Mouse (Mus musculus) bone marrow macrophage, adult 2 months (primary cell): ENCODE results near the gene Hist1h2ap. TPM values are rescaled to one million over a fixed set of nuclear protein-coding genes. Genes with fewer than 3 reads are reported as not detected.
"Not testable (repeated sequence)": the region's sequence is repeated elsewhere in the genome, so short reads cannot be mapped to it uniquely, and the experiment has no call there.

Experiments used
- H3K27ac ChIP-seq: 2 replicates; pipeline ENCODE4 v1.5.1; 2012; ENCODE audit warnings: low read depth, low read length; ENCODE audit not compliant: insufficient read depth
- H3K4me1 ChIP-seq: 2 replicates; pipeline ENCODE4 v1.6.1; 2012; ENCODE audit warnings: low read length; ENCODE audit not compliant: control insufficient read depth, insufficient read depth
- H3K4me3 ChIP-seq: 2 replicates; pipeline ENCODE4 v1.5.1; 2012; ENCODE audit warnings: mild to moderate bottlenecking, low read length, moderate library complexity; ENCODE audit not compliant: insufficient read depth
- CTCF ChIP-seq: IDR thresholded peaks from 2 replicates; pipeline ENCODE4 v1.5.1; 2012; ENCODE audit warnings: low read depth, mild to moderate bottlenecking, low read length, moderate library complexity
- POLR2A ChIP-seq: IDR thresholded peaks from 2 replicates; pipeline ENCODE4 v1.6.1; 2012; ENCODE audit warnings: mild to moderate bottlenecking, low read depth, low read length, borderline replicate concordance
- polyA plus RNA-seq: library from polyadenylated mRNA; stranded (reverse); fragments of >200 nt; gene quantifications from 2 replicates; pipeline ENCODE4 v1.2.4, GENCODE M21; 2012; ENCODE audit not compliant: missing spikeins, insufficient read depth, insufficient read length

Hist1h2ap gene
- 14.7 and 15.1 TPM in 2 replicates for polyA plus RNA-seq

GRCm38 (mm10) chr13:21833461-21833860, at the start of gene Hist1h2ap, which contains the start of gene Hist1h2br:
Gene Hist1h2ap (minus strand): TSS chr13:21833507.
Gene Hist1h2br (plus strand): TSS chr13:21833743.
- not testable (repeated sequence) for H3K27ac ChIP-seq

DNA sequence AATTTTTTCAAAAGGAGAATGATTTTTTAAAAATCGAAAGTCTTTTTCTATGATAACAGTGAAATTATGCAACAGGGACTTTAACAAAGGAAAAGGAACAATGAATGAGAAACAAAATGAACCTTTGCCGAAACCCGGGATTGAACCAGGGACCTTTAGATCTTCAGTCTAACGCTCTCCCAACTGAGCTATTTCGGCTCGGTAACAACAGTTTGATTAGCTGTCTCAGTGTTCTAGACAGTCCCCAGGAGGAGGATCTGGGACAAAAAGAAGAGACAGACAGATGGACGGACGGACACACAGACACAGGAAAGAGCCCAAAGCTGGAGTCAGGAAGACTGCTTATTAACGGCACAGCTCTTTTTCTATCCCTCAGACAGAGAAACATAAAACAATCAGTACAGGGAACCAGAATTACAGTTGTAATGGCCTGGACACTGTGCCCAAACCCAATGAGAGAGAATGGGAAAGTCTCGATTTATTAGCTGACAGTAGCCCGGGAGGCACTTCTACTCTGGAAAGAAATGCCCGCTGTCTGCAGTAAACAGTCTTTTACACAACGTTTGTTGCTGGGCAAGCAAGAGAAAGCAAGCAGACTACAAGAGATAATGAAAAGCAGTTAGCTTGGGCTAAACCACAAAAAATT, 49.6 kb upstream of the Hist1h2ap start:
- H3K27ac ChIP-seq, result no peak overlapping the region
- peaks cover 12% of the 10 kb centered on the region for H3K4me1 ChIP-seq
- TF ChIP-seq CTCF (no peak), POLR2A (no peak)
- H3K4me3 ChIP-seq, result peak overlapping the region; percentile 73

More at GRCm38 (mm10) chr13:21833461-21833860, at the start of gene Hist1h2ap, which contains the start of gene Hist1h2br:
- H3K4me1 ChIP-seq, H3K4me3 ChIP-seq: not testable (repeated sequence)

- H3K27ac ChIP-seq, result 0 out of 2 replicates have a peak overlapping the region, but pooled peaks have one; percentile 23
- H3K4me1 ChIP-seq, result peaks cover 14% of the 10 kb centered on the region
- H3K4me3 ChIP-seq, result peak overlapping the region; percentile 73
- TF ChIP-seq CTCF, result no peak
- no peak for TF ChIP-seq POLR2A
Measured at GRCm38 (mm10) chr13:21881878-21882669, 48.8 kb upstream of the Hist1h2ap start.

DNA sequence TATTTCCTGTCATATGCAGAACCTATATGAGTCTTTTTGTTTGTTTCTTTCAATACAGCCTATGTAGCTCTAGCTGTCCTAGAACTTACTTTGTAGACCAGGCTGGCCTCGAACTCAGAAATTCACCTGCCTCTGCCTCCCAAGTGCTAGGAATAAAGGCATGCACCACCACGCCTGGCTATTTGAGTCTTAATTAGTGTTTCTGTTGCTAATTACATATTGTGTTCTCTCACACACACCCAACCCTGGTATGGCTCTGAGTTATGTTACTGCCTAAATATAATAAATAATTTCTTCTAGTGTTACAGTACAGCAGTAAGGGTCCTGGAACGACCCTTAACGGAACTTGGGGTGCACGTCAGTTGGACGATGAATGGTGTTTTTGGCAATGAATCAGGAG, 47.4 kb upstream of the Hist1h2ap start:
- Histone ChIP-seq H3K4me3 (no peak overlapping the region), H3K4me1 (peaks cover 14% of the 10 kb centered on the region), H3K27ac (no peak overlapping the region)
- no peak for TF ChIP-seq CTCF

DNA sequence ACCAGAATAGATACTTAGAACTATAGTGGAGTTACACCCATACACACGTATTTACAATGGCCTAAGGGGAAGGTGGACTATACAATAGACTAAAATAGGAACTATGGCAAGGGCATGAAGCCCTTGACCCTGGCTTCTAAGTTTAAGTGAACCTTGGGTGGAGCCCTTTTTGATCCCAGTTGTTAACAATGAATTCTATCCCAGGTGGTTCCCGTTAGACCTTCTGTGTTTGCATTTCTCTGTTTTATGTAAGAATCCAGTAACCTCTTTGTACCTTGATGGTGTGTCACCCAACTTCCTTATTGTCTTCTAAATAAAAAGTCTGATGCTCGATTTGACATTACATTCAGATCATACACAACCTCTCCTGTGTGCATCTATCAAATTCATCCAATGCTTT, 32.2 kb upstream of the Hist1h2ap start:
- H3K4me3 ChIP-seq, H3K4me1 ChIP-seq, H3K27ac ChIP-seq: not testable (repeated sequence)

DNA sequence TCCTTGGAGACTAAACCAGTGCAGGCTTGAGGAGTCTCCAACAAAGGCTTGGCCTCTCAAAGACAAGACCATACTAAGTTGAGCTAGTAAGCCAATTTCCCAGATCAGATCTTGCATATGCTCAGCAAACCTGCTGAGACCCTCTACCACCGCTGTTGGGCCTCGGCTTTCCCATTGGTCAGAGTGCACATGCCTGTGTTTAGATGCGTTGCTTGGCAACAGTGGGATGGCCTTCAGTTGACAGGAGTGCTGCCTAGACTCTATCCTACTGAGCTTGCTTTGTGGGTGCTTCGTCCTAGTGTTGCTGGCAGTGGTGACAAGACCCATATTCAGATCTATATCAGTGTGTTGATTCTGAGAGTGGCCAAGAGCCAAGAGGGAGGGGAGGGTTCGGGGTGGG, 28.3 kb upstream of the Hist1h2ap start:
- Histone ChIP-seq H3K27ac (no peak overlapping the region), H3K4me3 (no peak overlapping the region), H3K4me1 (peaks cover 3% of the 10 kb centered on the region)
- no peak for TF ChIP-seq CTCF
- no peak for TF ChIP-seq POLR2A

GRCm38 (mm10) chr13:21855698-21856162, 22.4 kb upstream of the Hist1h2ap start:
- Histone ChIP-seq H3K27ac (peak overlapping the region; percentile 31), H3K4me3 (peak overlapping the region; percentile 69)
- TF ChIP-seq POLR2A, result no peak
- TF ChIP-seq CTCF, result no peak

DNA sequence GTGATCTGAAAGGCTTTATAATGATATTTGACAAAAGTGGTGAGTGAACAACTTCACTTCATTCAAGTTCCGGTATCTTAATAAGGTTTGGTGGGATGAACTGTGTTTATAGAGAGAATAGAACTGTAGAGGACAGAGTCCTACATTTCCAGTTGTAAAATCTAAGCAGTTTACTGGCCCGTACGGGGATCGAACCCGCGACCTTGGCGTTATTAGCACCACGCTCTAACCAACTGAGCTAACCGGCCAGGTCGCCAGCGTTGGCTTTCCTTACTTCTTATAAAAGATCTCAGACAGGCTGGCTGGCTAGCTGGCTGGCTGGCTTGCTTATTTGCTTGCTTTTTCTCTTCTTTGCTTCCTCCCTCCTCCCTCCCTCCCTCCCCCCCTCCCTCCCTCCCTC, 21.8 kb upstream of the Hist1h2ap start:
- H3K4me3 ChIP-seq, result no peak overlapping the region
- TF ChIP-seq CTCF, result no peak
- no peak for TF ChIP-seq POLR2A
- peaks cover 27% of the 10 kb centered on the region for H3K4me1 ChIP-seq
- H3K27ac ChIP-seq, result no peak overlapping the region

More at GRCm38 (mm10) chr13:21855698-21856162, 22.4 kb upstream of the Hist1h2ap start:
- H3K4me1 ChIP-seq, result peaks cover 22% of the 10 kb centered on the region

GRCm38 (mm10) chr13:21852215-21852945, 19.1 kb upstream of the Hist1h2ap start:
- peak overlapping the region; percentile 90 for H3K27ac ChIP-seq
- H3K4me1 ChIP-seq, result peaks cover 30% of the 10 kb centered on the region
- H3K4me3 ChIP-seq, result peak overlapping the region; percentile 29
- TF ChIP-seq CTCF (no peak), POLR2A (no peak)

- not testable (repeated sequence) for H3K27ac ChIP-seq, H3K4me3 ChIP-seq
- peaks cover 30% of the 10 kb centered on the region for H3K4me1 ChIP-seq
Measured at GRCm38 (mm10) chr13:21850696-21851095, 17.4 kb upstream of the Hist1h2ap start.
